Comparison of ENCODE assay signal across 26 mouse cellular contexts in the genomic region with DNA sequence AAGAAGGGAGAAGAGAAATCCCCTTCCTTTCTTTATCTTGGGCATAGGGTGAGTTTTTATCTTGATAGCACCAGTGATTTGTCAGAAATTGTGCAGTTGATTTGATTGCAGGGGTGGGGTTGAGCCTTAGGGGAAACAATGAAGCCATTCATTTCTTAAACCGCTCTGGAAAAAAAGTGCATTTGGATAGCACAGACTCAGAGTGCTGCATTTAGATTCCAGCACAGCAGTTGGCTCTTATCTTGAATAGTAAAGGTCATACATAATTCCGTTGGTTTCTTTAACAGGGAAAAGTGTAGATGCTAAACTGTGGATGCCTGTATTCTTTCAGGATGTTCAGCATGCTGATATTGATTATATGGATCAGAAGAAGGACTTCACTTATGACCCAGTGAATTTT. TPM values are rescaled to one million over a fixed set of nuclear protein-coding genes. Genes with fewer than 3 reads are reported as not detected.
"Had no signal": no experiment of that assay in that cellular context is flagged by ENCODE, and none has a peak within 500 bp of the region (broad histone marks: within the 10 kb centered on the region; RNA-seq: fewer than 3 reads in every experiment).

No protein-coding gene starts in this region.

- H3K36me3 ChIP-seq: kidney, embryonic 15.5 days; limb, embryonic 10.5 days; limb, embryonic 13.5 days; liver, embryonic 12.5 days; liver, embryonic 15.5 days; lung, embryonic 15.5 days; midbrain, embryonic 10.5 days; midbrain, embryonic 13.5 days; neural tube, embryonic 13.5 days had no signal

- H3K4me3 ChIP-seq: kidney, embryonic 15.5 days; limb, embryonic 10.5 days; limb, embryonic 13.5 days; liver, embryonic 12.5 days; liver, embryonic 15.5 days; lung, embryonic 15.5 days; megakaryocyte, embryonic 14.5 days; midbrain, embryonic 10.5 days; midbrain, embryonic 13.5 days; myocyte; neural tube, embryonic 13.5 days had no signal

- DNase-seq: kidney, postnatal 10 days; kidney, postnatal 36 days; liver; lung, adult 18-20 months; lung, postnatal 10 days; lung, postnatal 36 days; right cerebral cortex, adult 18-20 months; right cerebral cortex, postnatal 14 days; right cerebral cortex, postnatal 4 days; thymus, postnatal 25 days had no signal

- H3K27me3 ChIP-seq: kidney, embryonic 15.5 days; limb, embryonic 13.5 days; liver, embryonic 12.5 days; liver, embryonic 15.5 days; lung, embryonic 15.5 days; megakaryocyte, embryonic 14.5 days; midbrain, embryonic 13.5 days; neural tube, embryonic 13.5 days had no signal

- H3K9ac ChIP-seq: kidney, embryonic 15.5 days; limb, embryonic 13.5 days; liver, embryonic 12.5 days; liver, embryonic 15.5 days; lung, embryonic 15.5 days; midbrain, embryonic 13.5 days; neural tube, embryonic 13.5 days had no signal

- H3K9me3 ChIP-seq: kidney, embryonic 15.5 days; limb, embryonic 10.5 days; limb, embryonic 13.5 days; liver, embryonic 12.5 days; liver, embryonic 15.5 days; lung, embryonic 15.5 days; megakaryocyte, embryonic 14.5 days; midbrain, embryonic 10.5 days; midbrain, embryonic 13.5 days; neural tube, embryonic 13.5 days had no signal

- ATAC-seq: liver, embryonic 12.5 days; midbrain, embryonic 13.5 days; midbrain, embryonic 16.5 days had no signal

- H3K27ac ChIP-seq: kidney, embryonic 15.5 days; limb, embryonic 10.5 days; limb, embryonic 13.5 days; liver, embryonic 12.5 days; liver, embryonic 15.5 days; lung, embryonic 15.5 days; midbrain, embryonic 10.5 days; midbrain, embryonic 13.5 days; neural tube, embryonic 13.5 days; stomach, postnatal 0 days had no signal

- H3K4me2 ChIP-seq: kidney, embryonic 15.5 days; limb, embryonic 13.5 days; liver, embryonic 12.5 days; liver, embryonic 15.5 days; lung, embryonic 15.5 days; midbrain, embryonic 13.5 days; neural tube, embryonic 13.5 days had no signal

- H3K4me1 ChIP-seq: kidney, embryonic 15.5 days; limb, embryonic 10.5 days; limb, embryonic 13.5 days; liver, embryonic 12.5 days; liver, embryonic 15.5 days; lung, embryonic 15.5 days; megakaryocyte, embryonic 14.5 days; midbrain, embryonic 10.5 days; midbrain, embryonic 13.5 days; neural tube, embryonic 13.5 days had no signal

RNA-seq across cellular contexts. Expression of a gene that starts 32.3 kb away (rescaled TPM):
- polyA plus RNA-seq: midbrain, embryonic 10.5 days; midbrain, embryonic 13.5 days; midbrain, embryonic 16.5 days had no signal

RNA-seq across cellular contexts. Expression of a gene that starts 47.8 kb away (rescaled TPM):
- polyA plus RNA-seq: kidney, embryonic 15.5 days; limb, embryonic 10.5 days; limb, embryonic 13.5 days; liver, embryonic 12.5 days; liver, embryonic 15.5 days; lung, embryonic 15.5 days; midbrain, embryonic 10.5 days; midbrain, embryonic 13.5 days; midbrain, embryonic 16.5 days; myocyte; neural tube, embryonic 13.5 days; stomach, embryonic 14.5 days; stomach, postnatal 0 days; thymus, postnatal 0 days; urinary bladder, adult 2 months had no signal
